Mouse (Mus musculus) embryonic fibroblast, embryonic 13.5 days (primary cell): Measurements from ENCODE around the gene Chst10.

Experiments used
- CTCF ChIP-seq: IDR thresholded peaks from 2 replicates; pipeline ENCODE4 v1.5.1; 2011; ENCODE audit warnings: mild to moderate bottlenecking, control low read depth, low read length, moderate library complexity, borderline replicate concordance; ENCODE audit not compliant: insufficient read depth
- POLR2A ChIP-seq: IDR thresholded peaks from 2 replicates; pipeline ENCODE4 v1.6.1; 2011; ENCODE audit warnings: low read depth, mild to moderate bottlenecking, control low read depth, low read length, moderate library complexity

DNA sequence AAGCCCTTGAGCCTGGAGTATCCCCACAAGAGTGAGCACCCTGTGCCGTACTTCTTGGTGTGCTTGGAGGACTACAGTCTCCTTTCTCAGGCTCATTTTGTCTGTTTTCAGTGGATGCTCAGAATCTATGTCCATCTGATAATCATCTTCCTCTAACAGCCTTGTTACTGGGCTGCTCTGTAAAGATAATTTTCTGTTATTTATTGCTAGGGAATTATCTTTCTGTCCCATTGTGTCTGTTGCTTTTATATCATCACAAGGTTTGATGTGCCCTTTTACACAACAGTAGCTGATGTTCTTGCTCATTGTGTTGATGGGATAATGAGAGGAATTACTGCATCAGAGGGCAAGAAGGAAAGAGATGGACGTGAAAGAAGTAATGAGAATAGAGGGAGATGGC lies 45.7 kb downstream of the Chst10 start:
- TF ChIP-seq CTCF: no peak
- TF ChIP-seq POLR2A: no peak
